Mouse (Mus musculus) midbrain, postnatal 0 days (tissue): Measurements from ENCODE around the gene Purb. TPM values are rescaled to one million over a fixed set of nuclear protein-coding genes. Genes with fewer than 3 reads are reported as not detected.
"Not testable (repeated sequence)": the region's sequence is repeated elsewhere in the genome, so short reads cannot be mapped to it uniquely, and the experiment has no call there.

Experiments
- ATAC-seq: fragments of 200-750 bp; cut with Nextera tagmentation; 2 replicates; pipeline ENCODE4 v1.8.0; 2017; ENCODE audit warnings: moderate number of reproducible peaks, mild to moderate bottlenecking, moderate TSS enrichment, moderate library complexity; ENCODE audit not compliant: low FRiP score
- DNase-seq: peaks from one replicate; pipeline ENCODE4 v3.0.0-alpha.2; 2015; ENCODE audit warnings: low spot score
- H3K27ac ChIP-seq: fragments of 300-500 bp; sonication (generic); 2 replicates; pipeline ENCODE4 v1.5.1; 2014; ENCODE audit warnings: low read depth, mild to moderate bottlenecking, low read length, mixed read lengths
- H3K27me3 ChIP-seq: fragments of 300-500 bp; sonication (generic); 2 replicates; pipeline ENCODE4 v1.6.1; 2014; ENCODE audit warnings: low read length, control low read depth, mixed read lengths; ENCODE audit not compliant: insufficient read depth
- H3K36me3 ChIP-seq: fragments of 300-500 bp; sonication (generic); 2 replicates; pipeline ENCODE4 v1.6.1; 2014; ENCODE audit warnings: low read length, control low read depth, mixed read lengths; ENCODE audit not compliant: insufficient read depth
- H3K4me1 ChIP-seq: fragments of 300-500 bp; sonication (generic); 2 replicates; pipeline ENCODE4 v1.6.1; 2014; ENCODE audit warnings: mild to moderate bottlenecking, control low read depth, antibody characterized with exemption, low read length, mixed read lengths; ENCODE audit not compliant: insufficient read depth
- H3K4me2 ChIP-seq: fragments of 300-500 bp; sonication (generic); 2 replicates; pipeline ENCODE4 v1.6.1; 2014; ENCODE audit warnings: low read depth, mild to moderate bottlenecking, low read length, mixed read lengths; ENCODE audit not compliant: poor library complexity, severe bottlenecking
- H3K4me3 ChIP-seq: fragments of 300-500 bp; sonication (generic); 2 replicates; pipeline ENCODE4 v1.5.1; 2014; ENCODE audit warnings: low read depth, mild to moderate bottlenecking, low read length, moderate library complexity
- H3K9ac ChIP-seq: fragments of 300-500 bp; sonication (generic); replicated peaks from 2 replicates; pipeline ENCODE4 v1.6.1; 2014; ENCODE audit warnings: mild to moderate bottlenecking, low read length, moderate library complexity, mixed read lengths; ENCODE audit not compliant: poor library complexity, severe bottlenecking
- H3K9me3 ChIP-seq: fragments of 300-500 bp; sonication (generic); 2 replicates; pipeline ENCODE4 v1.6.1; 2016; ENCODE audit warnings: low read length, control low read depth
- CTCF ChIP-seq: IDR thresholded peaks from 2 replicates; pipeline ENCODE4 v1.5.1; 2016; ENCODE audit warnings: antibody characterized with exemption, mild to moderate bottlenecking
- WGBS: fragments of 180-500 bp; shearing (Covaris S2); extraction: QIAGEN DNeasy Blood & Tissue Kit; methylation state at CpG from one replicate; pipeline ENCODE4 v1.1.7; 2014; 5-methylcytosine and 5-hydroxymethylcytosine counted together
- microRNA-seq: library from miRNA; unstranded; fragments of <30 nt; microRNA quantifications from one replicate; pipeline ENCODE4, GENCODE M21; 2016; ENCODE audit warnings: borderline number of aligned reads
- polyA plus RNA-seq: library from polyadenylated mRNA; unstranded; fragments of >200 nt; fragmentation: Nextera tagmentation; extraction: Ambion mirVana; gene quantifications from 2 replicates; pipeline ENCODE4 v1.2.1, GENCODE M21; 2015
- total RNA-seq: library from RNA; depleted of rRNA; stranded (reverse); fragments of >200 nt; gene quantifications from 2 replicates; pipeline ENCODE4 v1.2.3, GENCODE M21; 2014; rRNA removed

The Purb gene
- total and polyA plus RNA-seq, 2 experiments from 2014 or later = 14.2 to 38.0 TPM

DNA sequence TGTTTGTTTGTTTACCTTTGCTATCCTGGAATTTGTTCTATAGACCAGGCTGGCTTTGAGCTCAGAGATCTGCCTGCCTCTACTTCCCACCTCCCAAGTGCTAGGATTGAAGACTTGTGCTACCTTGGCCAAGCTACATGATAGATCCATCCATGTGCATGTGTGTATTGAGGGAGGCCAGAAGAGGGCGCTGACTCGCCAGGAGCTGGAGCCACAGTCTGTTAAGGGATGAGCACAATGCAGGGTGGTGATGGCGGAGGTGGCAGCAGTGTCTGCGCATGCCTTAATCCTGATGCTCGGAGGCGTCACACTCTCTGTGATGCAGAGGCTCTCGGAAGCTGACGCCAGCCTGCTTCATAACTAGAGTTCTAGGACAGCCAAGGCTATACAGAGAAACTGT lies 39.3 kb downstream of the Purb start:
- no peak overlapping the region for H3K4me2 ChIP-seq
- no peaks in the 10 kb centered on the region for H3K9me3 ChIP-seq
- peak; percentile 47 for DNase-seq
- no peak overlapping the region for H3K9ac ChIP-seq
- ATAC-seq = no peak
- H3K4me3 ChIP-seq = no peak overlapping the region
- H3K36me3 ChIP-seq = peaks cover 10% of the 10 kb centered on the region
- peak; percentile 63 for TF ChIP-seq CTCF
- no peak overlapping the region for H3K27ac ChIP-seq
- H3K27me3 ChIP-seq = no peaks in the 10 kb centered on the region
- WGBS = 62% methylated on average over 8 of the region's 8 CpGs
- no peaks in the 10 kb centered on the region for H3K4me1 ChIP-seq

- no peak overlapping the region for H3K4me3 ChIP-seq
- H3K4me2 ChIP-seq = no peak overlapping the region
- no peak overlapping the region for H3K27ac ChIP-seq
- DNase-seq (no peak), ATAC-seq (no peak)
- H3K27me3 ChIP-seq = no peaks in the 10 kb centered on the region
- H3K9ac ChIP-seq = no peak overlapping the region
- 92% methylated on average over 7 of the region's 7 CpGs for WGBS
- TF ChIP-seq CTCF = no peak
- no peaks in the 10 kb centered on the region for H3K4me1 ChIP-seq
- H3K9me3 ChIP-seq = no peaks in the 10 kb centered on the region
- peaks cover 29% of the 10 kb centered on the region for H3K36me3 ChIP-seq
Measured at GRCm38 (mm10) chr11:6430186-6430585, 45.5 kb downstream of the Purb start.

- no peak overlapping the region for H3K27ac ChIP-seq
- DNase-seq (no peak), ATAC-seq (no peak)
- H3K4me2 ChIP-seq = no peak overlapping the region
- WGBS = 72% methylated on average over 2 of the region's 2 CpGs
- no peaks in the 10 kb centered on the region for H3K9me3 ChIP-seq
- no peak overlapping the region for H3K4me3 ChIP-seq
- no peak overlapping the region for H3K9ac ChIP-seq
- peaks cover 21% of the 10 kb centered on the region for H3K36me3 ChIP-seq
- H3K4me1 ChIP-seq = peaks cover 13% of the 10 kb centered on the region; the same call in 1 of the 2 replicates
- H3K27me3 ChIP-seq = no peaks in the 10 kb centered on the region
- TF ChIP-seq CTCF = no peak
Measured at GRCm38 (mm10) chr11:6420722-6421350, 54.9 kb downstream of the Purb start.

DNA sequence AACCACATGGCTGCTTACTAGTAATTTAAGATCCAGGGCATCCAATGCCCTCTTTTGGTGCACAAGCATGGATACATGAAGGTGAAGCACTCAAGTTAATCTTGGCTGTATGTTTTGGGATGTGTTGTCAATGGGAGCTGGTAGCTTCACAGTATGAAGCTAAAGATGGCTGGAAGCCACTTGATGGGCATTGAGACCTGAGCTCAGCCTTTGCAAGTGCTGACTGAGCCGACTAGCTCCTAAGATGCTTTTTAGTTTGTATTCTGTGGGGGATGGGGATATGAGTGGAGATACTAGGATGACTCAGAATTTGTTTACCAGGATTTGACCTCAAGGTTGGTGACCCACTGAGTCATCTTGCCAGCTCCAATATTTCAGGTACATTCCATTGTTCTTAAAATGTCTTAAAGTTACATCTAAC lies 55.4 kb downstream of the Purb start:
- Histone ChIP-seq H3K27me3 (no peaks in the 10 kb centered on the region), H3K27ac (no peak overlapping the region), H3K9me3 (no peaks in the 10 kb centered on the region), H3K4me1 (peaks cover 13% of the 10 kb centered on the region; the same call in 1 of the 2 replicates), H3K4me2 (no peak overlapping the region), H3K36me3 (peaks cover 21% of the 10 kb centered on the region), H3K9ac (no peak overlapping the region), H3K4me3 (no peak overlapping the region)
- ATAC-seq (no peak), DNase-seq (no peak)
- TF ChIP-seq CTCF = no peak
- WGBS = 15% methylated on average over 1 of the region's 1 CpGs

DNA sequence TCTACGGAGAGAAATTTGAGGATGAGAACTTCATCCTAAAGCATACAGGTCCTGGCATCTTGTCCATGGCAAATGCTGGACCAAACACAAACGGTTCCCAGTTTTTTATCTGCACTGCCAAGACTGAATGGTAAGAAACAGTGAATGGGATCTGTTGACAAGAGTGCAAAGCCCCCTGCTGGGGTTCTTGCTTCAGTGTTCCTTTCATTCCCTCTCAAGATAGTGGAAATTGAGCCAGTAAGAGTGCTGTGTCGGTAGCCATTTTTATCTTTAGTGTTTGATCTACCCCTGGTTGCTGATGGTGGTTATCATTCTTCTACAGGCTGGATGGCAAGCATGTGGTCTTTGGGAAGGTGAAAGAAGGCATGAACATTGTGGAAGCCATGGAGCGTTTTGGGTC lies 56.6 kb downstream of the Purb start:
- not testable (repeated sequence) for H3K4me3 ChIP-seq, H3K4me2 ChIP-seq, H3K27ac ChIP-seq, H3K9me3 ChIP-seq, H3K27me3 ChIP-seq, ATAC-seq, H3K9ac ChIP-seq, DNase-seq
- Histone ChIP-seq H3K36me3 (peaks cover 19% of the 10 kb centered on the region), H3K4me1 (peaks cover 13% of the 10 kb centered on the region)
- 43% methylated on average over 4 of the region's 4 CpGs for WGBS

DNA sequence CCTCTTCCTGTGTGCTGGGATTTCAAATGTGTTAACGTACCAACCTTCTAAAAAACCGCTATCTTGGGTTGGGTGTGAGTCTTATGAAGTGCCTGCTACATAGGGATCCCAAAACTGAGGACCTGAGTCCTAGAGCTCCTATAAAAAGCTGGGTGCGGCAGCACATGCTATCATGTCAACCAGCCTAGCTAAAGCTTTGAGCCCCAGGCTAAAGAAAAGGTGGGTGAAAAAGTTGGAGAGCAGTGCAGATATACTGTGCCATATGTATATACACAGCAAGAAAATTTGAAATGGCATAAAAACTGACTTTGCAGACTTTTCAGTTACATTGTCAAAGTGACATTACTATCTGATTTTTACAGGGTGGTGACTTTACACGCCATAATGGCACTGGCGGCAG lies 57.0 kb downstream of the Purb start:
- no peak overlapping the region for H3K4me3 ChIP-seq
- no peaks in the 10 kb centered on the region for H3K9me3 ChIP-seq
- ATAC-seq (no peak), DNase-seq (no peak)
- no peaks in the 10 kb centered on the region for H3K27me3 ChIP-seq
- peaks cover 13% of the 10 kb centered on the region for H3K4me1 ChIP-seq
- peaks cover 19% of the 10 kb centered on the region for H3K36me3 ChIP-seq
- no peak overlapping the region for H3K27ac ChIP-seq
- WGBS = 85% methylated on average over 5 of the region's 5 CpGs
- H3K9ac ChIP-seq = no peak overlapping the region
- no peak for TF ChIP-seq CTCF
- no peak overlapping the region for H3K4me2 ChIP-seq

Small RNA genes within 50 kb of the gene (microRNA-seq; reads per million reads assigned to microRNA genes)
- not detected for gene Gm22123

Other genes starting within 250 kb of the Purb start
- 0.05 TPM in 1 of 2 replicates, not detected in the other for gene Npc1l1, start 245.8 kb downstream of the Purb start, total RNA-seq
- 0.09 and 0.11 TPM in 2 replicates for gene Npc1l1, start 245.8 kb downstream of the Purb start, polyA plus RNA-seq
- 74.8 and 77.4 TPM in 2 replicates for gene Ddx56, start 208.1 kb downstream of the Purb start, total RNA-seq
- 64.4 and 75.9 TPM in 2 replicates for gene Ddx56, start 208.1 kb downstream of the Purb start, polyA plus RNA-seq
- 69.9 and 92.7 TPM in 2 replicates for gene Tmed4, start 201.0 kb downstream of the Purb start, total RNA-seq
- gene Tmed4, start 201.0 kb downstream of the Purb start, polyA plus RNA-seq = 90.1 and 98.9 TPM in 2 replicates
- gene Ogdh, start 184.3 kb downstream of the Purb start, total RNA-seq = 124 and 134 TPM in 2 replicates
- gene Ogdh, start 184.3 kb downstream of the Purb start, polyA plus RNA-seq = 136 and 139 TPM in 2 replicates
- 139 and 153 TPM in 2 replicates for gene Zmiz2, start 86.8 kb downstream of the Purb start, total RNA-seq
- gene Zmiz2, start 86.8 kb downstream of the Purb start, polyA plus RNA-seq = 33.7 and 36.0 TPM in 2 replicates
- 2,296 and 2,489 TPM in 2 replicates for gene Ppia, start 60.5 kb downstream of the Purb start, total RNA-seq
- gene Ppia, start 60.5 kb downstream of the Purb start, polyA plus RNA-seq = 5,099 and 5,106 TPM in 2 replicates
- gene H2afv, start 31.5 kb downstream of the Purb start, total RNA-seq = 46.2 and 57.2 TPM in 2 replicates
- 133 and 142 TPM in 2 replicates for gene H2afv, start 31.5 kb downstream of the Purb start, polyA plus RNA-seq
- gene Myo1g, start 45.0 kb upstream of the Purb start, total RNA-seq = 0.99 and 1.5 TPM in 2 replicates
- 0.38 and 0.62 TPM in 2 replicates for gene Myo1g, start 45.0 kb upstream of the Purb start, polyA plus RNA-seq
- gene Ccm2, start 71.0 kb upstream of the Purb start, total RNA-seq = 45.6 and 71.3 TPM in 2 replicates
- gene Ccm2, start 71.0 kb upstream of the Purb start, polyA plus RNA-seq = 64.3 and 67.1 TPM in 2 replicates
- gene Nacad, start 130.1 kb upstream of the Purb start, total RNA-seq = 86.9 and 92.3 TPM in 2 replicates
- 67.6 and 68.0 TPM in 2 replicates for gene Nacad, start 130.1 kb upstream of the Purb start, polyA plus RNA-seq
- gene Tbrg4, start 150.2 kb upstream of the Purb start, total RNA-seq = 35.1 and 46.6 TPM in 2 replicates
- gene Tbrg4, start 150.2 kb upstream of the Purb start, polyA plus RNA-seq = 31.3 and 31.4 TPM in 2 replicates
- not detected in 2 replicates for gene Wap, start 162.7 kb upstream of the Purb start, total RNA-seq
- gene Wap, start 162.7 kb upstream of the Purb start, polyA plus RNA-seq = not detected in 2 replicates
- 16.1 and 25.0 TPM in 2 replicates for gene Ramp3, start 182.6 kb upstream of the Purb start, total RNA-seq
- gene Ramp3, start 182.6 kb upstream of the Purb start, polyA plus RNA-seq = 14.8 and 15.6 TPM in 2 replicates